Mouse (Mus musculus) bone marrow macrophage, adult 2 months (primary cell): Measurements from ENCODE around the gene Sipa1l3. TPM values are rescaled to one million over a fixed set of nuclear protein-coding genes. Genes with fewer than 3 reads are reported as not detected.

Experiments
- H3K27ac ChIP-seq: 2 replicates; pipeline ENCODE4 v1.5.1; 2012; ENCODE audit warnings: low read depth, low read length; ENCODE audit not compliant: insufficient read depth
- H3K4me1 ChIP-seq: 2 replicates; pipeline ENCODE4 v1.6.1; 2012; ENCODE audit warnings: low read length; ENCODE audit not compliant: control insufficient read depth, insufficient read depth
- H3K4me3 ChIP-seq: 2 replicates; pipeline ENCODE4 v1.5.1; 2012; ENCODE audit warnings: mild to moderate bottlenecking, low read length, moderate library complexity; ENCODE audit not compliant: insufficient read depth
- CTCF ChIP-seq: IDR thresholded peaks from 2 replicates; pipeline ENCODE4 v1.5.1; 2012; ENCODE audit warnings: low read depth, mild to moderate bottlenecking, low read length, moderate library complexity
- POLR2A ChIP-seq: IDR thresholded peaks from 2 replicates; pipeline ENCODE4 v1.6.1; 2012; ENCODE audit warnings: mild to moderate bottlenecking, low read depth, low read length, borderline replicate concordance
- polyA plus RNA-seq: library from polyadenylated mRNA; stranded (reverse); fragments of >200 nt; gene quantifications from 2 replicates; pipeline ENCODE4 v1.2.4, GENCODE M21; 2012; ENCODE audit not compliant: missing spikeins, insufficient read depth, insufficient read length

The Sipa1l3 gene
- polyA plus RNA-seq, 1 experiment: 23.4 TPM

DNA sequence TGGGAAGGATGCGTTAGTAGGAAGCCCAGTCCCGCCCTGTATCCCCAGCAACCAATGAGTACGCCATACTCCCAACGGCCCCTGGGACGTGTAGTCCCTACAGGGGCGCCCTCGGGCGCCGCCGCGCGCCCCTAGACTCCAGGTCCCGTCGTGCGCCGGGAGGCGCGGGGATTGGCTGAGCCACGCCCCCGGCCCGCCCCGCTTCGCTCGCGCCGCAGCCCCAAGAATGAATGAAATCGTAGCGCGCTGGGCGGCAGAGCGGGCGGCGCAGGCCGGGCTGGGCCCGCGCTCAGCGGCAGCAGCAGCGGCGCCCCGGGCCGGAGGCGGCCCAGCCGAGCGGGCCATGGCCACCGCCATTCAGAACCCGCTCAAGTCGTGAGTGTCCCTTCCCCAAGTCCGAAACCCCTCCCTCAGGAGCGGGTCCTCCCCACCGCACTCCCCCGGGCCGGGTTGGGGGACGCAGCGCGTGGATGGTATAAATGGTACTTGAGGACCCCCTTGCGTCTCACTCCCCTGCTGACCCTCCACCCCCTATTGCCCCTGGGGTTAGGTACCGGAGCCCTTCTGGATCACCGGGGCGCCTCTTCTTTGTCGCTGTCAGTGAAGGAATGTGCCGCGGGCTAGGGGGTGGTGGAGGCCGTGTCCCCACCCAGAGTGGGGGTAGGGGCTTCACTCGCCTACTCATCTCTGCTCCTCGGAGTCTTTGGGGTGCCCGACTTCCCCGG is 214.5 kb downstream of the Sipa1l3 start, which contains the start of gene Dpf1:
TSS of gene Dpf1 (plus strand) at position 214 of the 725 bp plus-strand sequence.
- peaks cover 8% of the 10 kb centered on the region; the same call in 1 of the 2 replicates for H3K4me1 ChIP-seq
- peak within 1 kb of the TSS; percentile 33 for H3K4me3 ChIP-seq
- no peak within 1 kb of the TSS for H3K27ac ChIP-seq
- no peak for TF ChIP-seq POLR2A
- no peak for TF ChIP-seq CTCF

DNA sequence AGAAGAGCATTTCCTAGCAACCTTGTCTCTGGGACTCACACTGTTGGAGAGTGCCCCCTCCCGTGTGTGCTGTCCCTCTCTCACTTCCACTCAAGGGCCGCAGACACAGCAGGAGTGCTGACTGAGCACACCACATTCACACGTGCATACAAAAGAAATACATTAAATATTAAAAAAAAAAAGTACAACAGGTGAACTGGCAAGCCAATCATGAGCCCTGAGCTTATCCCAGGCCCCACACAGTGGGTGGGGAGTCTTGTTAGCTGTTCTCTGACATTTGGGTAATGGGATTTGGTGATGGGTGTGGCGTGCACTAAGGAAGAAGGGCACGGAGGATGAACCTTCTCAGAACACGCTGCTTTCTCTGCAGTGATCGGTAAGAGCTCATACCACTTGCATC is 215.8 kb downstream of the Sipa1l3 start:
- Histone ChIP-seq H3K4me3 (no peak overlapping the region), H3K27ac (no peak overlapping the region), H3K4me1 (peaks cover 3% of the 10 kb centered on the region; the same call in 1 of the 2 replicates)
- no peak for TF ChIP-seq POLR2A
- TF ChIP-seq CTCF: no peak

DNA sequence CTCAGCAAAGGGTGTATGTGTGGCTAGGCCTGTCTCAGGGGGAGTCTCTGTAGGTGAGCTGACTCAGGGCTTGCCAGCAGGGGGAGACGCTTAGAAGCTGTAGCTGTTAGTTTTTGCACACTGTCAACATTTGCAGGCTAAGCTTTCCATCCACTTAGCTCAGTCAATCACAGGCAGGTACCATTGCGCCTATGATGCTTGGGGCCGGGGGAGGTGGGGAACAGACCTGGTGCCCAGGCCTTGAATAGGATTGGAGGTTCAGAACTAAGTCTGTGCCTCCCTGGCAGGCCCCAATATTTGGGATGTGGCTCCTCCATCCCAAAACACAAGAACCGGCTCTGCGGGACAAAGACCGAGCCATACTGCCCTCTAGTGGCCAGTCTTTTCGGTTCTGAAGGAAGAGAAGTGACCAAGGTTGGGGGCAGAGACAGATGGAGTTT is 217.3 kb downstream of the Sipa1l3 start:
- Histone ChIP-seq H3K4me1 (peaks cover 3% of the 10 kb centered on the region; the same call in 1 of the 2 replicates), H3K4me3 (no peak overlapping the region), H3K27ac (no peak overlapping the region)
- TF ChIP-seq POLR2A: no peak
- peak; percentile 75 for TF ChIP-seq CTCF

DNA sequence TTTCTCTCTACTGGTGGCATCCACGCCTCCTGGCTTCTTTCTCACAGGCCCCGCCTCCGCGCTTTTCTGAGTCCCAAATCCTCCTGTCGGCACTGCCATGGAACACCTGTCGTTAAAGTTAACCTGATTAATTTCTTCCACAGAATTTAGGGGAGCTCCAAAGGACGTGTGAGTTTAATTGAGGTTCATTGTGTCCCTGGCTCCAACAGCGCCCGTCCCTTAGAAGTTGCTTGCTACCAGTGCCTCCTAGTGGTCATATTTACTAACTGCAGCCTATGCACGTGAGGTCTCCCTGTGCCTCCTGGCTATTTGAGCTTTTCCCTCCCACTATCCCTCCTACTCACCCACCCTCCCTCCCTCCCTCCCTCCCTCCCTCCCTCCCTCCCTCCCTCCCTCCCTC is 221.4 kb downstream of the Sipa1l3 start:
- Histone ChIP-seq H3K4me3 (no peak overlapping the region), H3K4me1 (no peaks in the 10 kb centered on the region), H3K27ac (no peak overlapping the region)
- TF ChIP-seq POLR2A: no peak
- peak; percentile 68 for TF ChIP-seq CTCF

DNA sequence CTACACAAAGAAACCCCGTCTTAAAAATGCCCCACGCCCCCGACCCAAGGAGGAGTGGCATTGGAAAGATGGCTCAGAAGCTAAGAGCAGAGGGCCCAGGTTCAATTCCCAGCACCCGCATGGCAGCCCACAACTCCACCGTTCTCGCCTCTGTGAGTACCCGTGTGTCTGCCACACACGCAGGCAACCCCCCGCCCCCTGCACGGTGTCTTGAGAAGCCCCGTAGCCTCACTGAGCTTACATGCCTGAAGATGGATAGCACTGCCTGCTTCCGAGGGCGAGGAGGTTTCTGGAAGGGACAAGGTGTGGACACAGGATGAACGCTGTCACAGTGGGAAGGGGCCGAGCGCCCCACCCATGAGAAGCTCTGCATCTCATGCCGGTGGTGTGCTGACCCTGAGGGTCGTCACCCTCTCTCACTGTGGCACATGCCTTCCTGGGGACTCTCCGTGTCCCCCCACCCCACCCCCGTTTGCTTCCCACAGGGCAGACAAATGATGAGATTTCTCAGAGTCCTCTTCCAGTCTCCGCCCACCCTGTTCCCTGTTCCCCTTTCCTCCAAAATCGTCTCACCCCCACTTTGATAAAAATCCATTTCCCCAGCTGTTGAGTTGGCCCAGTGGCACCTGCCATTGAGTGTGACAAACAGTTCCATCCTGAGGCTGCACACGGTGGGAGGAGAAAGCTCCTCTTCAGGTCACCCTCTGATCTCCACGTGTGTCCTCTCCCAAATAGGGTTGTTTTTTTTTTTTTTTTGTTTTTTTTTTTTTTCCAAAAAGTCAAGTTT is 222.4 kb downstream of the Sipa1l3 start:
- no peak overlapping the region for H3K4me3 ChIP-seq
- no peaks in the 10 kb centered on the region for H3K4me1 ChIP-seq
- no peak overlapping the region for H3K27ac ChIP-seq
- TF ChIP-seq POLR2A: no peak
- no peak for TF ChIP-seq CTCF

DNA sequence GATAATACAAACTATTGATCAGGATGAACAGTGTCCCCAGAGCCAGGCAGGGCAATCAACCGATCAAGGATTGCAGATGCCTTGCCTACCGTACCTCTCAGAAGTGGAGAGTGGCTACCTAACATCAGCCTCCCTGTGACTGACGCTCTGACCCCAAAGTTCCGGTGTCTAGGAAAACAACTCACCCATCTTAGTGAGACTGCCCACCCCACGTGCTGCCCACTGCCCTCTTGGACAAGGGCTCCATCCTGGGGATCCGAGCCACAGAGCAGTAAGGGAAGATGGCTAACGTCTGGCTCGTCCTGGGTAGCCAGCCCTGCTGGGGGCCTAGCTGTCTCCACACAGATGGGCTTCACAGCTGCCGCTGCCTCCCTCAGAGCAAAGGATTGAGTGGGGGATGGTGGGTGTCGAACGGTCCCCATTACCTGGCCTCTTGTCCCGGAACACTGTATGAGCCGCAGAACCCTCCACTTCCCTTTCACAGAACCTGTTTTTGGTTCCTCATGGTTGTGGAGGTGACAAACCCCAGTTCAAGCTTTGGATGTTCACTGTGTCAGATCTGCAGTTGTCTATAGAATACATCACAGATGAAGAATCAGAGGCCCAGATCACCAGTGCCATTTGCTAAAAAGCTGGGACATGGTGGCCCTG is 224.2 kb downstream of the Sipa1l3 start:
- H3K4me3 ChIP-seq: no peak overlapping the region
- no peaks in the 10 kb centered on the region for H3K4me1 ChIP-seq
- no peak overlapping the region for H3K27ac ChIP-seq
- TF ChIP-seq POLR2A (no peak), CTCF (no peak)

DNA sequence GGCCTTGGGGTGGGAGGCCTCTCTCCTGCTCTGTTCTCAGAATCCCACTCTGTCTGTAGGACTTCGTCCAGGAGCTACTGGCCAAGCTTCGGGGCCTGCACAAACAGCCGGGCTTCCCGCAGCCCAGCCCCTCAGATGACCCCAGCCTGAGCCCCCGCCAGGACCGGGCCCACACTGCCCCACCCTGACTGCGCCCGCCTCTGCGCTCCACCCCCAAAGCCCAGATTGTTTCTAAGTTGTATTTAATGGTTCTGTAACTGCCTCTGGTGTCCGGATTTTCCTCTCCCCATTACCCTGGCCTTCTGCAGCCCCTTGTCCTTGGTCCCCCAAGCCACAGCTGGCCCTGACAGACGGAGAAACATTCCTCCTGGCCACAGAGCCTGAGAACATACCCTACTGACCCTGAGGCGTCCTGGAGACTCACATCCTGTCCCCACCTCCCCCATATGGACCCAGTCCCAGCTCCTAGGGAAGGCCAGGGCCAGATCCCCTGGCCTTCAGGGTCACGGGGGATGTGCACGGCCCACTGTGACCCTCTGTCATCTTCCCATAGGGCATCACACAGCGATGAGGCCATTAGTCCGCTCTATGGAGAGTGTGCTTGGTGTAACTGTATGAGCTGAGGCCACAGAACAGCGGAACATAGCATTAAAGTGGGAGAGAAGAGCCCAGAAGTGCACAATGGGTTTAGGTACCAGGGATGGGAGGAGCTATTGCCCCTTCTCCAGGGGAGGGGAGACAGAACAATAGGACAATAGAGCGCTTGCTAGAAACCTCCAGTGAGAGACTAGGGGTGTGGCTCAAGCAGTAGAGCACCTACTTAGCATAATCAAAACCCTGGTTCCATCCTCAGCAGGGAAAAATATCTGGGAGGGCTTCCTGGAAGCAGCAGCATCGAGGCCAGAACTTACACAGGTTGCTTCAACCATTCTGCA is 225.0 kb downstream of the Sipa1l3 start:
- H3K4me1 ChIP-seq: no peaks in the 10 kb centered on the region
- no peak overlapping the region for H3K4me3 ChIP-seq
- TF ChIP-seq CTCF (no peak), POLR2A (no peak)
- H3K27ac ChIP-seq: no peak overlapping the region

DNA sequence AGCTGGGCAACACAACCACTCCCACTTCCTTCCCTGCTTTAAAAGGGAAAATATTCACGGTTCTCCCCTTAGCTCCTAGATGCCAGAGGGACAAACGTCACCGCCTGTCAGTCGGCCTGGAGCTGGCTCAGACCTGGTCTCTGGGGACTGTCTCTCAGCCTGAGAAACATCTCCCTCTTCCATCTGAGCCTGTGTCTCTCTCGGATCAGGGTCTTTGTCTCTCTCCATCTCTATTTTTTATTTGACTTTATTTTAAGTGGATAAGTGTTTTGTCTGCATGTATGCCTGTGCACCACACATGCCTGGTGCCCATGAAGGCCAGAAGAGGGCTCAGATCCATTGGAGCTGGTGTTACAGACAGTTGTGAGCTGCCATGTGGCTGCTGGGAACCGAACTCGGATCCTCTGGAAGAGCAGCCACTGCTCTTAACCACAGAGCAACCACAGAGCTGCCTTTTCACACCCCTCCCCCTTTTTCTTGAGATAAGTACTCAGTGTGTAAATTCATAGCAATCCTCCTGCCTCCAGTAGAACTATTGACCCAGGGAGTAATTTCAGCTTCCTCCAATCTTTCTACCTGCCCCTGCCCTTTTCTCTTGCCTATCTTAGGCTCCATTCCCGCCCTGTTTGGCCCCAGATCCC is 225.9 kb downstream of the Sipa1l3 start:
- no peaks in the 10 kb centered on the region for H3K4me1 ChIP-seq
- TF ChIP-seq CTCF (no peak), POLR2A (no peak)
- H3K4me3 ChIP-seq: no peak overlapping the region
- H3K27ac ChIP-seq: no peak overlapping the region
